Mouse (Mus musculus) liver, adult (tissue): ENCODE data around the gene Bex6.

Source experiments
- GATA4 ChIP-seq: IDR thresholded peaks from 2 replicates; pipeline ENCODE4 v1.6.1; 2014; ENCODE audit warnings: mild to moderate bottlenecking, low read length; ENCODE audit not compliant: insufficient replicate concordance

Gene Bex6

GRCm38 (mm10) chr16:32179333-32179901, at the start of gene Bex6:
TSS of gene Bex6 (plus strand) at chr16:32179823.
- no peak for TF ChIP-seq GATA4

GRCm38 (mm10) chr16:32130190-32130826, 49.3 kb upstream of the Bex6 start:
- no peak for TF ChIP-seq GATA4

GRCm38 (mm10) chr16:32133148-32133547, 46.5 kb upstream of the Bex6 start:
- TF ChIP-seq GATA4: no peak

DNA sequence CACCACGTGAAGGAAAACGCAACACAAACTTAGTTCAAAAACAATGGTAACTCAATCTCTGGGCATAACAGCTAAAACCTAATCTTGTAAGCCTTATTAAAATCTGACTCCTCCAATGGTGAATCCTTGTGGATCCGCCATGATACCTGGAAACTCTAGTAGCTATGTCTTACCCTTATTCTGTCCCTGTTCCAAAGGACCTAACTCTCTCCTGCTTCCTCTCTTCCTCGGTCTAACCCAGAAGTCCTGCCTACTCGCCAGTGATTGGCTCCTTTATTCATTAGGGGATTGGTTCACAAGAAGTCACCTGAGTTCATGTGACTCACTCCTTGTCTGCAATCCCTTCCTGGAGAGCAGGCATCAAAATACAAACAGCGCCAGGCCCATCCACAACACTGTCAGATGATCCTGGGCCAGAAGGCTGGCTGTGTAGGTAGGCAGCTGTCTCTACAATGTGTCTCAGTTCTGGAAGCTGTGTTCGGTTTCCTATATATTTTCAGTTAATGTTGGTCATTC, 43.7 kb upstream of the Bex6 start:
- TF ChIP-seq GATA4: no peak

DNA sequence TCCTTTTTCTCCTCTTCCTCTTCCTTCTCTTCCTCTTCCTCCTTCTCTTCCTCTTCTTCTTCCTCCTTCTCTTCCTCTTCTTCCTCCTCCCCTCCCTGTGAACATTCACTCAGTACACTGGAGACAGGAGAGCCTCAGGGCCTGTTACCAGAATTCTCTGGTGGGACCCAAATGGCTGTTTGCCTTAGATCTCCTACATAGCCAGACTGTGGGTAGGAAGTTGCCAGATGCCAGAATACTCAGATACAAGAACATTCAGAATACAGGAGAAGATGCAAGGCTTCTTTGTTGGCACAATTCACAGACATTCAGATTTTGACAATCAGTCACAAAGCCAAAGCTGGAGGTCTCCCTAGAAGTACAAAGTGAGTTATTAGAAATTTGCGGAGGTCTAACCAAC, 40.7 kb upstream of the Bex6 start:
- no peak for TF ChIP-seq GATA4

GRCm38 (mm10) chr16:32143766-32144165, 35.9 kb upstream of the Bex6 start:
- no peak for TF ChIP-seq GATA4

- TF ChIP-seq GATA4: no peak
Measured at GRCm38 (mm10) chr16:32144592-32144991, 35.0 kb upstream of the Bex6 start.

DNA sequence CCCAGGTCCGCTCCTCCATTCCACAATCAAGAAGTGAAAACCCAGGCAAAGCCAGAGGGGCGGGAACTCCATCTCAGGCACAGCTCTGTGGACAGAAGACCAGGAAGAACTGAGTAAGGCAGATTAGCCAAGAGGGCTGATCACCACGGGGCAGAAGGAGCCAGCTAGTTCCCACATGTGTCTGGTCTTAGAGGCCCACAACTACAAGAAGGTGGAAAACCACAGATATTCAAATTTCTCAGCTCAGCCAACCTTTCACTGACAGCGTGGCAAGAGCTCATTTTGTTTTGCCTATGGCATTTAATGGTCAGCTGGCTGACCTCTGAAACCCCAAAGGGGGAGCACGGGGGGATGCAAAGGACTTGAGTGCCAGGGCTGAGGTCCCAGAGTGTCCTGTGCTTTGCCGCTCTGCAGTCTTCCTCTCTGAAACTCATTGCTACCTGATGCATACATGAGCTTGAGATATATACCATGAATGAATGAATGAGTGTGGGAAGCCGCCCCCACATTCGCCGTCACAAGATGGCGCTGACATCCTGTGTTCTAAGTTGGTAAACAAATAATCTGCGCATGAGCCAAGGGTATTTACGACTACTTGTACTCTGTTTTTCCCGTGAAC, 31.9 kb upstream of the Bex6 start:
- TF ChIP-seq GATA4: no peak

GRCm38 (mm10) chr16:32153976-32154375, 25.6 kb upstream of the Bex6 start:
- no peak for TF ChIP-seq GATA4

- peak; percentile 69; the same call in 1 of the 2 replicates for TF ChIP-seq GATA4
Measured at GRCm38 (mm10) chr16:32154437-32154836, 25.2 kb upstream of the Bex6 start.

DNA sequence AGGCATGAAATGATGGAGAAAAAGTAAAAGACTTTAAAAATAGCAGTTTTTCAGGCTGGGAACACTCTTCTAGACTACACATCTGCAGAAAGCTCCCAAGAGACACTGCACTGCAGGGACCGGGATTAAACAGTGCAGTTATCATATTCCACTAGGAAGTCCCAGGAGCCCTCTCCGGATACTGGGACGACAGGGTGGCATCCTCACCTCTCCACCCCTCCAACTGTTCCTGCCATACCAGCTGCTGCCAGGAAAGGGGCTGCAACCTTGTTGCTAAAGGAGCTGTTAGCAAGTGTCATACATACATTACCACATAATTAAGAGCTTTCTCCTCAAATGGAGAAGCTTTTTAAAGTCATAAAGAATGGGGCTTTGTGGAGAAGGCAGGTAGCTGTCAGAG, 22.9 kb upstream of the Bex6 start:
- TF ChIP-seq GATA4: no peak

- TF ChIP-seq GATA4: no peak
Measured at GRCm38 (mm10) chr16:32157369-32157768, 22.3 kb upstream of the Bex6 start.

- TF ChIP-seq GATA4: no peak
Measured at GRCm38 (mm10) chr16:32158966-32159365, 20.7 kb upstream of the Bex6 start.

- TF ChIP-seq GATA4: no peak
Measured at GRCm38 (mm10) chr16:32160742-32161323, 18.8 kb upstream of the Bex6 start.

- TF ChIP-seq GATA4: peak; percentile 47; the same call in 1 of the 2 replicates
Measured at GRCm38 (mm10) chr16:32163392-32163791, 16.2 kb upstream of the Bex6 start.

- no peak for TF ChIP-seq GATA4
Measured at GRCm38 (mm10) chr16:32163891-32164290, 15.7 kb upstream of the Bex6 start.
